ENCODE assay signal across 11 mouse cellular contexts in the genomic region with DNA sequence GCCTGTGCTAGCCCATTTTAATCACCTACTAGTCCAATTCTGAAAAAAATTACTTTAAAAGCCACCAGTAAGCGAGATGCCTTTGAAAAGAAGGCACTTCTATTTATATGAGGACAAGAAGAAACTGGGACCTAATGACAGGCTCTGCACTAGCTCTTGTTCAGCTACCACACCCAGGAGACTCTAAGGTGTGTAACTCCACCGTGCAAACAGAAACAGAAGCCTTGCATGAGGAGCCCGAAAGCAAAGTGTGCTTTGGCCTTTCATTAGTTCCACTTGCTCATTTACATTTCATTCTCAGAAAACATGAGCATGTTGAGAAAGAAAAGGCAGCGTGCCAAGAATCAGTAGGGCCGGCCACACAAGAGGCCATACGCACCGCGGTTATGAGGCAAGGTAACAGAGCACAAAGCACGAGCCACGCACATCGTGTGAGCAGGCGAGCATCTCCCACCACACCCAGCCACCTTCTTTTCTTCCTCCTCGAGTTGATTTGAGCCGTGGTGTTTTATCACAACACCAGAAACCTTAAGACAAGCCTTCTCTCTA. TPM values are rescaled to one million over a fixed set of nuclear protein-coding genes. Genes with fewer than 3 reads are reported as not detected.
DNase-seq lines count a peak whose midpoint lies in the region; ATAC-seq and TF ChIP-seq lines count a peak whose summit lies in the region.
"Had no signal": no experiment of that assay in that cellular context is flagged by ENCODE, and none has a peak within 500 bp of the region (broad histone marks: within the 10 kb centered on the region; RNA-seq: fewer than 3 reads in every experiment).

No protein-coding gene starts in this region.

- H3K9ac ChIP-seq in forebrain, embryonic 14.5 days (ENCODE audit: low read length), result no peak overlapping the region
- no peak overlapping the region for H3K9ac ChIP-seq in forebrain, embryonic 15.5 days (replicated peaks)
- H3K9ac ChIP-seq: limb, embryonic 12.5 days; neural tube, embryonic 12.5 days had no signal

- TF ChIP-seq CTCF in brain, embryonic 14.5 days (IDR thresholded peaks at IDR 0.05; ENCODE audit: borderline replicate concordance, extremely low read depth, insufficient read depth, insufficient read length), result no peak

- peaks cover 12% of the 10 kb centered on the region for H3K4me1 ChIP-seq in forebrain, embryonic 14.5 days (ENCODE audit: control insufficient read depth, insufficient read depth, low read length)
- peaks cover 32% of the 10 kb centered on the region for H3K4me1 ChIP-seq in forebrain, embryonic 15.5 days

- H3K4me2 ChIP-seq in forebrain, embryonic 14.5 days (ENCODE audit: low read length), result no peak overlapping the region
- no peak overlapping the region for H3K4me2 ChIP-seq in forebrain, embryonic 15.5 days (replicated peaks)
- H3K4me2 ChIP-seq: limb, embryonic 12.5 days; neural tube, embryonic 12.5 days had no signal

- no peaks in the 10 kb centered on the region for H3K36me3 ChIP-seq in forebrain, embryonic 14.5 days (ENCODE audit: control insufficient read depth, insufficient read depth, low read length)
- H3K36me3 ChIP-seq in forebrain, embryonic 15.5 days, result no peaks in the 10 kb centered on the region
- H3K36me3 ChIP-seq: limb, embryonic 12.5 days; neural tube, embryonic 12.5 days had no signal

- no peaks in the 10 kb centered on the region for H3K9me3 ChIP-seq in forebrain, embryonic 14.5 days (replicated peaks; ENCODE audit: control insufficient read depth, low read length)
- H3K9me3 ChIP-seq in forebrain, embryonic 15.5 days, result no peaks in the 10 kb centered on the region
- H3K9me3 ChIP-seq: limb, embryonic 12.5 days; neural tube, embryonic 12.5 days had no signal

- peak; percentile 47; the same call in 1 of the 2 replicates for ATAC-seq in forebrain, embryonic 14.5 days
- no peak for ATAC-seq in forebrain, embryonic 15.5 days (replicated peaks)
- ATAC-seq in erythroid progenitor cell, adult 5-6 weeks (replicated peaks; ENCODE audit: low FRiP score, poor library complexity, severe bottlenecking), result no peak

- H3K27ac ChIP-seq in forebrain, embryonic 14.5 days (ENCODE audit: low read depth, low read length), result no peak overlapping the region
- H3K27ac ChIP-seq in forebrain, embryonic 15.5 days (replicated peaks), result no peak overlapping the region
- H3K27ac ChIP-seq: limb, embryonic 12.5 days; neural tube, embryonic 12.5 days had no signal

- intact Hi-C loops in left cerebral cortex, postnatal 4 days (cut with DNase I), result no loop called here
- intact Hi-C loops in left cerebral cortex, postnatal 25 days (cut with DNase I), result no loop called here
- intact Hi-C loops in gastrocnemius, postnatal 36 days (cut with DNase I), result no loop called here

- no peak for TF ChIP-seq POLR2A in brain, embryonic 14.5 days (IDR thresholded peaks at IDR 0.05; ENCODE audit: borderline replicate concordance, extremely low read depth, insufficient read depth, insufficient read length, poor library complexity, severe bottlenecking)

- 33% methylated on average over 14 of the region's 14 CpGs for WGBS in forebrain, embryonic 14.5 days
- 32% methylated on average over 14 of the region's 14 CpGs for WGBS in forebrain, embryonic 15.5 days

- no peak overlapping the region for H3K4me3 ChIP-seq in forebrain, embryonic 14.5 days (ENCODE audit: low read depth, low read length)
- no peak overlapping the region for H3K4me3 ChIP-seq in forebrain, embryonic 15.5 days
- H3K4me3 ChIP-seq: limb, embryonic 12.5 days; neural tube, embryonic 12.5 days had no signal

- no peaks in the 10 kb centered on the region for H3K27me3 ChIP-seq in forebrain, embryonic 14.5 days (replicated peaks; ENCODE audit: control insufficient read depth, insufficient read depth, low read length)
- H3K27me3 ChIP-seq in forebrain, embryonic 15.5 days, result no peaks in the 10 kb centered on the region
- H3K27me3 ChIP-seq: limb, embryonic 12.5 days; neural tube, embryonic 12.5 days had no signal

- peak; percentile 69 for DNase-seq in forebrain, embryonic 14.5 days (ENCODE audit: low spot score)
- DNase-seq in left cerebral cortex, postnatal 4 days, result peak; percentile 38
- DNase-seq in left cerebral cortex, postnatal 25 days (ENCODE audit: low spot score in 2 of 2), result no peak
- DNase-seq in brain, embryonic 14.5 days (ENCODE audit: low read depth), result peak; percentile 70
- DNase-seq in lung, postnatal 10 days, result peak; percentile 61
- no peak for DNase-seq in gastrocnemius, postnatal 36 days
- DNase-seq: gastrocnemius, postnatal 25 days had no signal

RNA-seq across cellular contexts. Expression of a gene that starts 18.4 kb away (rescaled TPM):
- polyA plus RNA-seq in forebrain, embryonic 14.5 days (2014; fragmentation: Nextera tagmentation; extraction: Ambion mirVana), result 25.3 and 29.2 TPM in 2 replicates
- polyA plus RNA-seq in forebrain, embryonic 15.5 days (2015; fragmentation: Nextera tagmentation; extraction: Ambion mirVana), result 37.4 and 47.3 TPM in 2 replicates
- 10 to 100 TPM; 43.0 to 44.1 TPM for total RNA-seq in left cerebral cortex, postnatal 4 days (2021)
- total RNA-seq in left cerebral cortex, postnatal 25 days (2021), result 10 to 100 TPM; 39.4 to 44.4 TPM
- polyA plus RNA-seq in brain, embryonic 14.5 days (2012; rRNA removed), result 18.3 and 28.6 TPM in 2 replicates
- 8.0 and 10.5 TPM in 2 replicates for total RNA-seq in erythroid progenitor cell, adult 5-6 weeks (2015; ENCODE audit: low replicate concordance)
- 7.4 and 10.4 TPM in 2 replicates for total RNA-seq in erythroid progenitor cell, adult 5-6 weeks (2017; ENCODE audit: low replicate concordance)
- 10 to 100 TPM; 25.0 to 27.0 TPM for total RNA-seq in gastrocnemius, postnatal 36 days (2021)

Comparison
In these comparisons a context has a peak if more than half of its experiments do, and no peak if none do; other contexts are left out.
1. DNase-seq: peak in forebrain, embryonic 14.5 days (single experiment), left cerebral cortex, postnatal 4 days (single experiment), brain, embryonic 14.5 days (single experiment) and lung, postnatal 10 days (single experiment); none in left cerebral cortex, postnatal 25 days (0 of 2) and gastrocnemius, postnatal 36 days (0 of 2).